In genomic region chr9:97133178-97133577, GRCm38 (mm10) we compare ENCODE assay signal across 14 mouse cellular contexts. TPM values are rescaled to one million over a fixed set of nuclear protein-coding genes. Genes with fewer than 3 reads are reported as not detected.
DNase-seq lines count a peak whose midpoint lies in the region; ATAC-seq and TF ChIP-seq lines count a peak whose summit lies in the region.
"Had no signal": no experiment of that assay in that cellular context is flagged by ENCODE, and none has a peak within 500 bp of the region (broad histone marks: within the 10 kb centered on the region; RNA-seq: fewer than 3 reads in every experiment).

No protein-coding gene starts in this region.

- no peak for TF ChIP-seq POLR2A in lung, adult 2 months (IDR thresholded peaks at IDR 0.05; ENCODE audit: borderline replicate concordance, extremely low read depth, low read depth, low read length)
- no peak for TF ChIP-seq POLR2A in testis, adult 2 months (IDR thresholded peaks at IDR 0.05; ENCODE audit: control insufficient read depth, low read depth, low read length)

- H3K9me3 ChIP-seq in limb, embryonic 12.5 days, result no peaks in the 10 kb centered on the region
- no peaks in the 10 kb centered on the region for H3K9me3 ChIP-seq in limb, embryonic 10.5 days (replicated peaks)
- no peaks in the 10 kb centered on the region for H3K9me3 ChIP-seq in forebrain, postnatal 0 days (ENCODE audit: low read length)
- H3K9me3 ChIP-seq: midbrain, embryonic 10.5 days had no signal

- H3K27ac ChIP-seq in limb, embryonic 12.5 days, result no peak overlapping the region
- no peak overlapping the region for H3K27ac ChIP-seq in limb, embryonic 10.5 days
- peak overlapping the region; percentile 10; the same call in 1 of the 2 replicates for H3K27ac ChIP-seq in testis, adult 2 months (ENCODE audit: control insufficient read depth, insufficient read depth, low read depth, low read length)
- H3K27ac ChIP-seq in forebrain, postnatal 0 days (ENCODE audit: low read depth, low read length), result no peak overlapping the region
- H3K27ac ChIP-seq: hindbrain, embryonic 14.5 days; midbrain, embryonic 10.5 days had no signal

- no peak for DNase-seq in limb, embryonic 10.5 days (ENCODE audit: low spot score)
- peak; percentile 96 for DNase-seq in kidney, adult 9 months
- DNase-seq in lung, adult 2 months, result peak; percentile 42
- no peak for DNase-seq in left cerebral cortex, adult 9 months (ENCODE audit: low spot score in 2 of 2)
- DNase-seq in forebrain, postnatal 0 days, result no peak
- DNase-seq: adrenal gland, postnatal 10 days had no signal

- no peaks in the 10 kb centered on the region for H3K36me3 ChIP-seq in limb, embryonic 12.5 days
- H3K36me3 ChIP-seq in limb, embryonic 10.5 days, result no peaks in the 10 kb centered on the region
- no peaks in the 10 kb centered on the region for H3K36me3 ChIP-seq in testis, adult 2 months (ENCODE audit: control insufficient read depth, insufficient read depth, low read length)
- H3K36me3 ChIP-seq in forebrain, postnatal 0 days (ENCODE audit: insufficient read depth), result no peaks in the 10 kb centered on the region
- H3K36me3 ChIP-seq: midbrain, embryonic 10.5 days had no signal

- H3K4me2 ChIP-seq in limb, embryonic 12.5 days, result no peak overlapping the region
- no peak overlapping the region for H3K4me2 ChIP-seq in forebrain, postnatal 0 days (ENCODE audit: low read depth)
- H3K4me2 ChIP-seq: hindbrain, embryonic 14.5 days; liver, embryonic 11.5 days had no signal

- no peaks in the 10 kb centered on the region for H3K27me3 ChIP-seq in limb, embryonic 12.5 days
- no peaks in the 10 kb centered on the region for H3K27me3 ChIP-seq in limb, embryonic 10.5 days (ENCODE audit: low read depth, poor library complexity, severe bottlenecking)
- no peaks in the 10 kb centered on the region for H3K27me3 ChIP-seq in testis, adult 2 months (ENCODE audit: control insufficient read depth, insufficient read depth, low read length)
- H3K27me3 ChIP-seq in forebrain, postnatal 0 days (ENCODE audit: insufficient read depth, low read length), result no peaks in the 10 kb centered on the region
- H3K27me3 ChIP-seq: Patski had no signal

- 0 out of 2 replicates have a peak, but pooled peaks have one; percentile 52 for ATAC-seq in limb, embryonic 12.5 days (ENCODE audit: insufficient number of reproducible peaks, insufficient read depth, low FRiP score, low TSS enrichment, low read depth)
- ATAC-seq in megakaryocyte-erythroid progenitor cell, adult 5-6 weeks (replicated peaks; ENCODE audit: low FRiP score, low TSS enrichment, poor library complexity, severe bottlenecking), result no peak
- ATAC-seq in forebrain, postnatal 0 days, result no peak
- ATAC-seq: Patski had no signal

- no peak overlapping the region for H3K4me3 ChIP-seq in limb, embryonic 12.5 days (replicated peaks)
- no peak overlapping the region for H3K4me3 ChIP-seq in limb, embryonic 10.5 days
- H3K4me3 ChIP-seq in lung, adult 2 months (replicated peaks; ENCODE audit: extremely low read depth, low read depth, low read length), result no peak overlapping the region
- no peak overlapping the region for H3K4me3 ChIP-seq in testis, adult 2 months (ENCODE audit: control insufficient read depth, low read depth, low read length)
- no peak overlapping the region for H3K4me3 ChIP-seq in forebrain, postnatal 0 days (ENCODE audit: low read depth, low read length)
- H3K4me3 ChIP-seq: erythroblast, embryonic 14.5 days; midbrain, embryonic 10.5 days had no signal

- 48% methylated on average over 8 of the region's 8 CpGs for WGBS in limb, embryonic 12.5 days
- 60% methylated on average over 8 of the region's 8 CpGs for WGBS in limb, embryonic 10.5 days
- WGBS in lung, adult 2 months, result 35% methylated on average over 8 of the region's 8 CpGs
- 61% methylated on average over 8 of the region's 8 CpGs for WGBS in forebrain, postnatal 0 days

- H3K9ac ChIP-seq in limb, embryonic 12.5 days (replicated peaks), result no peak overlapping the region
- no peak overlapping the region for H3K9ac ChIP-seq in forebrain, postnatal 0 days
- H3K9ac ChIP-seq: hindbrain, embryonic 14.5 days had no signal

- no peaks in the 10 kb centered on the region for H3K4me1 ChIP-seq in limb, embryonic 12.5 days (replicated peaks)
- H3K4me1 ChIP-seq in limb, embryonic 10.5 days, result no peaks in the 10 kb centered on the region
- H3K4me1 ChIP-seq in lung, adult 2 months (ENCODE audit: control insufficient read depth, insufficient read depth, low read length), result no peaks in the 10 kb centered on the region
- peaks cover 8% of the 10 kb centered on the region for H3K4me1 ChIP-seq in testis, adult 2 months (ENCODE audit: control insufficient read depth, insufficient read depth, low read length)
- no peaks in the 10 kb centered on the region for H3K4me1 ChIP-seq in forebrain, postnatal 0 days (ENCODE audit: insufficient read depth)
- H3K4me1 ChIP-seq: midbrain, embryonic 10.5 days had no signal

- no peak for TF ChIP-seq CTCF in lung, adult 2 months (IDR thresholded peaks at IDR 0.05; ENCODE audit: insufficient read depth, low read length)
- no peak for TF ChIP-seq CTCF in testis, adult 2 months (IDR thresholded peaks at IDR 0.05; ENCODE audit: control insufficient read depth, insufficient read depth, insufficient replicate concordance, low read depth, low read length)
- no peak for TF ChIP-seq CTCF in forebrain, postnatal 0 days (IDR thresholded peaks at IDR 0.05; ENCODE audit: low read depth)

RNA-seq across cellular contexts. Expression of gene Slc25a36, which starts 22.2 kb away (rescaled TPM):
- polyA plus RNA-seq in limb, embryonic 12.5 days (2016; fragmentation: Nextera tagmentation; extraction: Ambion mirVana), result 92.6 and 97.8 TPM in 2 replicates
- 46.6 and 69.0 TPM in 2 replicates for polyA plus RNA-seq in limb, embryonic 10.5 days (2016; fragmentation: Nextera tagmentation; extraction: Ambion mirVana)
- polyA plus RNA-seq in lung, adult 2 months (2012; rRNA removed), result 17.0 and 31.9 TPM in 2 replicates
- polyA plus RNA-seq in testis, adult 2 months (2012; rRNA removed), result 7.5 and 10.0 TPM in 2 replicates
- total RNA-seq in megakaryocyte-erythroid progenitor cell, adult 5-6 weeks (2014; fragmentation: Nextera tagmentation), result 54.4 and 82.6 TPM in 2 replicates
- 55.7 and 73.3 TPM in 2 replicates for total RNA-seq in megakaryocyte-erythroid progenitor cell, adult 5-6 weeks (2017)
- 102 and 138 TPM in 2 replicates for total RNA-seq in forebrain, postnatal 0 days (2014; rRNA removed)
- polyA plus RNA-seq in forebrain, postnatal 0 days (2015; fragmentation: Nextera tagmentation; extraction: Ambion mirVana), result 34.3 and 54.6 TPM in 2 replicates

Comparison
In these comparisons a context has a peak if more than half of its experiments do, and no peak if none do; other contexts are left out.
1. DNase-seq: peak in kidney, adult 9 months (single experiment) and lung, adult 2 months (single experiment); none in limb, embryonic 10.5 days (single experiment), left cerebral cortex, adult 9 months (0 of 2) and forebrain, postnatal 0 days (single experiment).